Mouse (Mus musculus): ENCODE data around the gene Ccdc91. TPM values are rescaled to one million over a fixed set of nuclear protein-coding genes. Genes with fewer than 3 reads are reported as not detected.

The Ccdc91 gene
- polyA plus RNA-seq, 1 experiment: 0.27 TPM

- H3K9me3 ChIP-seq (ENCODE audit: control insufficient read depth, low read length): no peaks in the 10 kb centered on the region
- no peaks in the 10 kb centered on the region for H3K27me3 ChIP-seq (ENCODE audit: control insufficient read depth)
- H3K4me1 ChIP-seq (ENCODE audit: control insufficient read depth): no peaks in the 10 kb centered on the region
- no peaks in the 10 kb centered on the region for H3K36me3 ChIP-seq (ENCODE audit: control insufficient read depth)
- H3K4me3 ChIP-seq (replicated peaks): no peak overlapping the region
- TF ChIP-seq GATA1 (IDR thresholded peaks at IDR 0.05; ENCODE audit: low read length) (no peak), TAL1 (IDR thresholded peaks at IDR 0.05; ENCODE audit: low read length) (no peak)
These were observed 187.0 kb downstream of the Ccdc91 start for GRCm38 (mm10) chr6:147662610-147663009.

GRCm38 (mm10) chr6:147664339-147664738, 188.7 kb downstream of the Ccdc91 start:
- no peaks in the 10 kb centered on the region for H3K4me1 ChIP-seq (ENCODE audit: control insufficient read depth)
- no peaks in the 10 kb centered on the region for H3K27me3 ChIP-seq (ENCODE audit: control insufficient read depth)
- TF ChIP-seq GATA1 (IDR thresholded peaks at IDR 0.05; ENCODE audit: low read length) (no peak), TAL1 (IDR thresholded peaks at IDR 0.05; ENCODE audit: low read length) (no peak)
- H3K9me3 ChIP-seq (ENCODE audit: control insufficient read depth, low read length): no peaks in the 10 kb centered on the region
- H3K4me3 ChIP-seq (replicated peaks): no peak overlapping the region
- H3K36me3 ChIP-seq (ENCODE audit: control insufficient read depth): no peaks in the 10 kb centered on the region

GRCm38 (mm10) chr6:147671366-147671765, 195.7 kb downstream of the Ccdc91 start:
- Histone ChIP-seq H3K9me3 (ENCODE audit: control insufficient read depth, low read length) (no peaks in the 10 kb centered on the region), H3K27me3 (ENCODE audit: control insufficient read depth) (no peaks in the 10 kb centered on the region), H3K36me3 (ENCODE audit: control insufficient read depth) (no peaks in the 10 kb centered on the region), H3K4me1 (ENCODE audit: control insufficient read depth) (no peaks in the 10 kb centered on the region), H3K4me3 (replicated peaks) (no peak overlapping the region)
- no peak for TF ChIP-seq TAL1 (IDR thresholded peaks at IDR 0.05; ENCODE audit: low read length)
- no peak for TF ChIP-seq GATA1 (IDR thresholded peaks at IDR 0.05; ENCODE audit: low read length)

- Histone ChIP-seq H3K9me3 (ENCODE audit: control insufficient read depth, low read length) (no peaks in the 10 kb centered on the region), H3K27me3 (ENCODE audit: control insufficient read depth) (no peaks in the 10 kb centered on the region), H3K4me3 (replicated peaks) (no peak overlapping the region), H3K36me3 (ENCODE audit: control insufficient read depth) (no peaks in the 10 kb centered on the region), H3K4me1 (ENCODE audit: control insufficient read depth) (no peaks in the 10 kb centered on the region)
- TF ChIP-seq GATA1 (IDR thresholded peaks at IDR 0.05; ENCODE audit: low read length) (no peak), TAL1 (IDR thresholded peaks at IDR 0.05; ENCODE audit: low read length) (no peak)
These were observed 196.9 kb downstream of the Ccdc91 start for GRCm38 (mm10) chr6:147672481-147672880.

- Histone ChIP-seq H3K4me1 (ENCODE audit: control insufficient read depth) (no peaks in the 10 kb centered on the region), H3K4me3 (replicated peaks) (no peak overlapping the region), H3K27me3 (ENCODE audit: control insufficient read depth) (no peaks in the 10 kb centered on the region), H3K36me3 (ENCODE audit: control insufficient read depth) (no peaks in the 10 kb centered on the region), H3K9me3 (ENCODE audit: control insufficient read depth, low read length) (no peaks in the 10 kb centered on the region)
- no peak for TF ChIP-seq TAL1 (IDR thresholded peaks at IDR 0.05; ENCODE audit: low read length)
- TF ChIP-seq GATA1 (IDR thresholded peaks at IDR 0.05; ENCODE audit: low read length): no peak
These were observed 199.6 kb downstream of the Ccdc91 start for GRCm38 (mm10) chr6:147675022-147675733.

- H3K36me3 ChIP-seq (ENCODE audit: control insufficient read depth): no peaks in the 10 kb centered on the region
- no peak overlapping the region for H3K4me3 ChIP-seq (replicated peaks)
- H3K9me3 ChIP-seq (ENCODE audit: control insufficient read depth, low read length): no peaks in the 10 kb centered on the region
- H3K4me1 ChIP-seq (ENCODE audit: control insufficient read depth): no peaks in the 10 kb centered on the region
- TF ChIP-seq GATA1 (IDR thresholded peaks at IDR 0.05; ENCODE audit: low read length) (no peak), TAL1 (IDR thresholded peaks at IDR 0.05; ENCODE audit: low read length) (no peak)
- no peaks in the 10 kb centered on the region for H3K27me3 ChIP-seq (ENCODE audit: control insufficient read depth)
These were observed 200.6 kb downstream of the Ccdc91 start for GRCm38 (mm10) chr6:147676214-147676613.

Other genes with a start within 250 kb of the Ccdc91 start
- gene Pthlh, start 211.6 kb upstream of the Ccdc91 start, polyA plus RNA-seq (2012): not detected in 2 replicates

Data from erythroblast, embryonic 14.5 days (primary cell).